Mouse (Mus musculus) neural tube, embryonic 11.5 days (tissue): ENCODE results near the gene H1fx. TPM values are rescaled to one million over a fixed set of nuclear protein-coding genes. Genes with fewer than 3 reads are reported as not detected.
A peak's percentile ranks its signal among the peaks of the same experiment; 100 is the strongest.

Experiments used
- ATAC-seq: fragments of 200-750 bp; cut with Nextera tagmentation; 2 replicates; pipeline ENCODE4 v1.8.0; 2017; ENCODE audit warnings: moderate number of reproducible peaks, mild to moderate bottlenecking, moderate TSS enrichment, moderate library complexity; ENCODE audit not compliant: insufficient read depth, low FRiP score, low TSS enrichment
- DNase-seq: peaks from one replicate; pipeline ENCODE4 v3.0.0-alpha.2; 2015; ENCODE audit warnings: low spot score
- H3K27ac ChIP-seq: fragments of 300-500 bp; sonication (generic); 2 replicates; pipeline ENCODE4 v1.5.1; 2014; ENCODE audit warnings: low read depth, mild to moderate bottlenecking, low read length
- H3K27me3 ChIP-seq: fragments of 300-500 bp; sonication (generic); 2 replicates; pipeline ENCODE4 v1.6.1; 2014; ENCODE audit warnings: mild to moderate bottlenecking, low read length, mixed read lengths; ENCODE audit not compliant: control insufficient read depth, insufficient read depth
- H3K36me3 ChIP-seq: fragments of 300-500 bp; sonication (generic); 2 replicates; pipeline ENCODE4 v1.6.1; 2014; ENCODE audit warnings: mild to moderate bottlenecking, low read length, moderate library complexity, mixed read lengths; ENCODE audit not compliant: control insufficient read depth, insufficient read depth
- H3K4me1 ChIP-seq: fragments of 300-500 bp; sonication (generic); 2 replicates; pipeline ENCODE4 v1.6.1; 2014; ENCODE audit warnings: low read length, mixed read lengths; ENCODE audit not compliant: control insufficient read depth, insufficient read depth
- H3K4me2 ChIP-seq: fragments of 300-500 bp; sonication (generic); 2 replicates; pipeline ENCODE4 v1.6.1; 2014; ENCODE audit warnings: low read depth, mild to moderate bottlenecking, moderate library complexity
- H3K4me3 ChIP-seq: fragments of 300-500 bp; sonication (generic); 2 replicates; pipeline ENCODE4 v1.5.1; 2014; ENCODE audit warnings: low read depth, low read length
- H3K9ac ChIP-seq: fragments of 300-500 bp; sonication (generic); 2 replicates; pipeline ENCODE4 v1.6.1; 2014; ENCODE audit warnings: mild to moderate bottlenecking, low read length
- H3K9me3 ChIP-seq: fragments of 300-500 bp; sonication (generic); 2 replicates; pipeline ENCODE4 v1.6.1; 2016; ENCODE audit warnings: low read length; ENCODE audit not compliant: control insufficient read depth
- WGBS: fragments of 180-500 bp; shearing (Covaris S2); extraction: QIAGEN DNeasy Blood & Tissue Kit; methylation state at CpG from one replicate; pipeline ENCODE4 v1.1.7; 2014; 5-methylcytosine and 5-hydroxymethylcytosine counted together
- microRNA-seq: library from miRNA; unstranded; fragments of <30 nt; microRNA quantifications from one replicate; pipeline ENCODE4, GENCODE M21; 2016
- polyA plus RNA-seq: library from polyadenylated mRNA; unstranded; fragments of >200 nt; fragmentation: Nextera tagmentation; extraction: Ambion mirVana; gene quantifications from 2 replicates; pipeline ENCODE4 v1.2.1, GENCODE M21; 2014

Gene H1fx
- polyA plus RNA-seq, 1 experiment from 2014 or later = 91.9 TPM

DNA sequence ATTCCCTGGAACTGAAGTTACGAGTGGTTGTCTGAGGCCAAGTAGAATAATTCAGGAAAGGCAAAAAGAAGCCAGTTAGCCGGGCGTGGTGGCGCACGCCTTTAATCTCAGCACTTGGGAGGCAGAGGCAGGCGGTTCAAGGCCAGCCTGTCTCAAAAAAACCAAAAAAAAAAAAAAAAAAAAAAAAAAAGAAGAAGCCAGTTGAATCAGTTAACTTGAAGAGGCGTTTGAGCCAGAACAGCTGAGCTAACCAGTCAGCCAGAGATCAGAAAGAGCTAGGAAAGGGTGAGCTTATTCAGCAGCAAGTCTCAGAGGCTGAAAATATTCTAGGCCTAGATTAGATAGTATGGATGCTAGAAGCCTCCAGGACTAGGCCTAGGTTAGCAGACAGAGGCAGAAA lies 39.3 kb downstream of the H1fx start:
- no peak for ATAC-seq
- H3K4me1 ChIP-seq = no peaks in the 10 kb centered on the region
- no peaks in the 10 kb centered on the region for H3K27me3 ChIP-seq
- H3K4me3 ChIP-seq = no peak overlapping the region
- no peak for DNase-seq
- H3K36me3 ChIP-seq = no peaks in the 10 kb centered on the region
- no peak overlapping the region for H3K4me2 ChIP-seq
- WGBS = 89% methylated on average over 7 of the region's 7 CpGs
- H3K27ac ChIP-seq = no peak overlapping the region
- no peaks in the 10 kb centered on the region for H3K9me3 ChIP-seq
- H3K9ac ChIP-seq = no peak overlapping the region

DNA sequence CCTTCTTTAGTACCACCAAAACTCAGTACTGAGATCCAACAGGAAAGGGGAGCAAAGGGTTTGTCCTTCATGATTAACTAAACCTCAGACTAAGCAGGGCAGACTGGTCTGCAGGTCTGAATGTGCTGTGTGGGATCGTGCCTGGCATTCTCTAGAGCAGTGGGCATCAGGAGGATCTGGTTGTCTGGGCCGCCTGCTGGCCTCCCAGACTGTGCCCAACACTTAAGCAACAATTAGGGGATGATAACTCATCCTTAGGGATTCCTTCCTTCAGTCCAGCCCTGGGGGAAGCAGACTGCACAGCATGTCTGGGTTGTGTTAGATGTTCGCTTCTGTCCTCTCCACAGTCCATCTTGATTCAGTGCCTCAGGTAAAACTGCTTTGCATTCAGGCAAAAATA lies 42.5 kb downstream of the H1fx start:
- WGBS = 89% methylated on average over 3 of the region's 3 CpGs
- ATAC-seq = no peak
- no peak overlapping the region for H3K9ac ChIP-seq

DNA sequence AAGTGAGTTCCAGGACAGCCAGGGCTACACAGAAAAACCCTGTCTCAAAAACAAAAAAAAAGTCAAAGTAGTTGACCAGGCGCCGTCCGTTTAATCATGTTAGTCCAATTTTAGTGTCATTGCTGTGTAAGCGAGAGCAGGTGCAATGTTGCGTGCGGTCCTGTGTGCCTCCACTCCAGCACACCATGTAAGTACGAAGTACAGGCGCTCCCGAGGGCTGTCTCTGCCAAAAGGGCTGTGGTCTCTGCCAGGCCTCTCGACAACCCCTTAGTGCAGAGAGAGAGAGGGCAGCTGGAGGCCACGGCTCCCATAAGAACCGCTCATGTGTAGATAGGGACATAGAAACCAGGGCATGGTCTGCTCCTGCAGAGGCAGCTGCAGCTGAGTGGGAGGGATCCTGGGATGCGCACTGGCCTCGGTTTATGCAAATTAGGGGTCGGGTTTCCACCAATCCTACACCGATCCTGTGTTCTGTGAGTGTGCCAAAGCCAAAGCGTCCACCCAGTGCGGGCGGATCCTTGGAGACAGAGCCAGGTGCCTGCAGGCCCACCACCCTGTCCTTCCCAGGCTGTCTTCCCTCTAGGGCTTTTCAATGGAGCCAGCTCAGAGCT lies 44.2 kb downstream of the H1fx start:
- H3K9ac ChIP-seq = no peak overlapping the region
- 43% methylated on average over 19 of the region's 19 CpGs for WGBS
- peak; percentile 90 for ATAC-seq
- peak; percentile 78 for DNase-seq
- no peaks in the 10 kb centered on the region for H3K27me3 ChIP-seq
- H3K36me3 ChIP-seq = peaks cover 7% of the 10 kb centered on the region
- no peaks in the 10 kb centered on the region for H3K4me1 ChIP-seq
- no peaks in the 10 kb centered on the region for H3K9me3 ChIP-seq
- no peak overlapping the region for H3K4me3 ChIP-seq
- no peak overlapping the region for H3K4me2 ChIP-seq
- H3K27ac ChIP-seq = no peak overlapping the region

More for the DNA sequence above, 42.5 kb downstream of the H1fx start:
- Histone ChIP-seq H3K27me3 (no peaks in the 10 kb centered on the region), H3K4me3 (no peak overlapping the region), H3K36me3 (peaks cover 3% of the 10 kb centered on the region), H3K27ac (no peak overlapping the region), H3K9me3 (no peaks in the 10 kb centered on the region), H3K4me2 (no peak overlapping the region), H3K4me1 (no peaks in the 10 kb centered on the region)
- DNase-seq = no peak

DNA sequence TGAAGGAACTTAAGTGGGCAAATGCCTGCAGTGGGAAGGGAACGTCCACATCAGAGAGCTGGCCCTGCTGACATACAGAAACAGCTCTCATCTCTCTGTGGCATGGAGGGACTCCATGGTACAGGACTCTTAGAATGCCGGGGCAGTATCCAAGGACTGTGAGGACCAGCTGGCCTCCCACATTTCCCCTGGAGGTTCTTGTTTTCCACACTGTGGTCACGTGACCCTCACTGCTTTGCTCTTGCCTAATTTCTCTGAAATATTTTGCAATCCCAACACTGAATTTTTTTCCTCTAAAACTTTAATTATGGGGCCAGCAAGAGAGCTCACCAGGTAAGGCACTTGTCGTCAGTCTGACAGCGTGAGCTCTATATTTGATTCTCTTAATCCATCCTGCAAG lies 46.4 kb downstream of the H1fx start:
- DNase-seq (no peak), ATAC-seq (no peak)
- no peaks in the 10 kb centered on the region for H3K4me1 ChIP-seq
- no peaks in the 10 kb centered on the region for H3K9me3 ChIP-seq
- no peak overlapping the region for H3K4me2 ChIP-seq
- no peak overlapping the region for H3K27ac ChIP-seq
- WGBS = 89% methylated on average over 5 of the region's 5 CpGs
- H3K27me3 ChIP-seq = no peaks in the 10 kb centered on the region
- H3K9ac ChIP-seq = no peak overlapping the region
- H3K36me3 ChIP-seq = peaks cover 7% of the 10 kb centered on the region
- no peak overlapping the region for H3K4me3 ChIP-seq

Small RNA genes within 50 kb of the gene (microRNA-seq; reads per million reads assigned to microRNA genes)
- gene Gm47286 = not detected

Other genes with a start within 250 kb of the H1fx start
- gene Gp9, start 203.6 kb downstream of the H1fx start, polyA plus RNA-seq = 2.6 and 4.3 TPM in 2 replicates
- gene Rab43, start 169.5 kb downstream of the H1fx start, polyA plus RNA-seq = 7.9 and 8.4 TPM in 2 replicates
- 2.7 and 4.6 TPM in 2 replicates for gene Gm45140, start 145.8 kb downstream of the H1fx start, polyA plus RNA-seq
- 45.6 and 59.3 TPM in 2 replicates for gene Isy1, start 142.8 kb downstream of the H1fx start, polyA plus RNA-seq
- 1,129 and 1,155 TPM in 2 replicates for gene Cnbp, start 130.5 kb downstream of the H1fx start, polyA plus RNA-seq
- gene Copg1, start 93.8 kb downstream of the H1fx start, polyA plus RNA-seq = 156 and 169 TPM in 2 replicates
- gene Hmces, start 67.7 kb downstream of the H1fx start, polyA plus RNA-seq = 44.7 and 49.0 TPM in 2 replicates
- gene Rab7, start 63.6 kb upstream of the H1fx start, polyA plus RNA-seq = 275 and 276 TPM in 2 replicates
- 301 and 345 TPM in 2 replicates for gene Rpn1, start 102.8 kb upstream of the H1fx start, polyA plus RNA-seq
- 8.3 and 8.9 TPM in 2 replicates for gene Gata2, start 212.3 kb upstream of the H1fx start, polyA plus RNA-seq
- not detected in 2 replicates for gene Dnajb8, start 240.6 kb upstream of the H1fx start, polyA plus RNA-seq